Mouse (Mus musculus): Measurements from ENCODE around the gene Cend1. TPM values are rescaled to one million over a fixed set of nuclear protein-coding genes. Genes with fewer than 3 reads are reported as not detected.
"Not testable (repeated sequence)": the region's sequence is repeated elsewhere in the genome, so short reads cannot be mapped to it uniquely, and the experiment has no call there.

Gene Cend1
- polyA plus RNA-seq, 1 experiment from 2014 or later = not detected

DNA sequence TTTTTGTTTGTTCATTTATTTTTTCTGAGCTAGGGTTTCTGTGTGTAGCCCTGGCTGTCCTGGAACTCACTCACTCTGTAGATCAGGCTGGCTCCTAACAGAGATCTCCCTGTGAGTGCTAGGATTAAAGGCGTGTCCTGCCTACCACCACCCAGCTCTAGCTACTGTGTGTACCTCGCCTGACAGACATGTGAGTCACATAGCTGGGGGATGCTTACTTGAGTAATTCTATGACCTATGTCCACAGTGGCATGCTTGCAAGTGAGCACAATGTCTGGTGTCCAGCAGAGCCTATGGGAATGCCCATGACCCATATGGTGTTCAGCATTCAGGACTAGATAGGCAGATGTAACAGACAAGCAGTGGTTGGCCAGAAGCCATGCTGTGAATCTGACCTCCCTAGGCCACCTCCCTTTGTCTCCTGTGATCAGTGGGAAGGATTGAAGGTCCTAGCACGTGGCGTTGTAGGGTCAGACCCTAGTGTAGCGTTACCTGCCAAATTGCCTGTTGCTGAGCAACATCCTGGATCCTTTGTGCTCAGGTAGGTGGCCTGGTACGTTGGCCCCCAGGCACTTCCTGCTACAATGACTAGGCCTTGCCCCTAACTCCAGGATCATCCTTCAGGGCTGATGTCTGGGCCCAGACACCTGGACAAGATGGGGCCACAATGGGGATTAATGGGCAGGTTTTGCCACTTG, 13.0 kb downstream of the Cend1 start:
- DNase-seq = no peak
- no peak overlapping the region for H3K27ac ChIP-seq (ENCODE audit: low read depth)
- H3K4me2 ChIP-seq = no peak overlapping the region
- no peak overlapping the region for H3K9ac ChIP-seq
- H3K36me3 ChIP-seq (ENCODE audit: insufficient read depth) = 0 out of 2 replicates have a peak, but pooled peaks cover 3% of the 10 kb centered on the region
- no peak overlapping the region for H3K4me3 ChIP-seq (ENCODE audit: low read depth, low read length)
- H3K9me3 ChIP-seq (ENCODE audit: low read depth, low read length) = no peaks in the 10 kb centered on the region
- H3K27me3 ChIP-seq (ENCODE audit: insufficient read depth, low read length) = no peaks in the 10 kb centered on the region
- WGBS = 80% methylated on average over 6 of the region's 6 CpGs
- peaks cover 4% of the 10 kb centered on the region; the same call in 1 of the 2 replicates for H3K4me1 ChIP-seq (ENCODE audit: insufficient read depth)
- no peak for TF ChIP-seq CTCF (IDR thresholded peaks at IDR 0.05; ENCODE audit: low read depth)
- no peak for ATAC-seq (ENCODE audit: insufficient read depth)

GRCm38 (mm10) chr7:141413809-141414584, 15.3 kb downstream of the Cend1 start, which contains the start of gene Gatd1:
Gene Gatd1 (minus strand): TSS chr7:141414136.
- Histone ChIP-seq H3K27me3 (ENCODE audit: insufficient read depth, low read length) (no peaks in the 10 kb centered on the region), H3K4me3 (ENCODE audit: low read depth, low read length) (peak within 1 kb of the TSS; percentile 77), H3K9ac (peak within 1 kb of the TSS; percentile 81), H3K4me2 (peak within 1 kb of the TSS; percentile 92), H3K9me3 (ENCODE audit: low read depth, low read length) (no peaks in the 10 kb centered on the region), H3K36me3 (ENCODE audit: insufficient read depth) (peaks cover 22% of the 10 kb centered on the region), H3K27ac (ENCODE audit: low read depth) (peak within 1 kb of the TSS; percentile 75), H3K4me1 (ENCODE audit: insufficient read depth) (peaks cover 4% of the 10 kb centered on the region; the same call in 1 of the 2 replicates)
- ATAC-seq (ENCODE audit: insufficient read depth) (peak; percentile 93), DNase-seq (peak; percentile 100)
- TF ChIP-seq CTCF (IDR thresholded peaks at IDR 0.05; ENCODE audit: low read depth) = peak; percentile 47
- WGBS = under 1% methylated on average over 51 of the region's 56 CpGs

GRCm38 (mm10) chr7:141413331-141413730, 16.0 kb downstream of the Cend1 start:
- peak; percentile 4; the same call in 1 of the 2 replicates for ATAC-seq (ENCODE audit: insufficient read depth)
- H3K9me3 ChIP-seq (ENCODE audit: low read depth, low read length) = no peaks in the 10 kb centered on the region
- WGBS = 2% methylated on average over 16 of the region's 16 CpGs
- H3K4me2 ChIP-seq = peak overlapping the region; percentile 92
- H3K4me3 ChIP-seq (ENCODE audit: low read depth, low read length) = peak overlapping the region; percentile 77
- H3K9ac ChIP-seq = peak overlapping the region; percentile 81
- peak; percentile 30 for DNase-seq
- peaks cover 29% of the 10 kb centered on the region for H3K36me3 ChIP-seq (ENCODE audit: insufficient read depth)
- H3K27ac ChIP-seq (ENCODE audit: low read depth) = peak overlapping the region; percentile 75
- no peak for TF ChIP-seq CTCF (IDR thresholded peaks at IDR 0.05; ENCODE audit: low read depth)
- peaks cover 4% of the 10 kb centered on the region; the same call in 1 of the 2 replicates for H3K4me1 ChIP-seq (ENCODE audit: insufficient read depth)
- no peaks in the 10 kb centered on the region for H3K27me3 ChIP-seq (ENCODE audit: insufficient read depth, low read length)

DNA sequence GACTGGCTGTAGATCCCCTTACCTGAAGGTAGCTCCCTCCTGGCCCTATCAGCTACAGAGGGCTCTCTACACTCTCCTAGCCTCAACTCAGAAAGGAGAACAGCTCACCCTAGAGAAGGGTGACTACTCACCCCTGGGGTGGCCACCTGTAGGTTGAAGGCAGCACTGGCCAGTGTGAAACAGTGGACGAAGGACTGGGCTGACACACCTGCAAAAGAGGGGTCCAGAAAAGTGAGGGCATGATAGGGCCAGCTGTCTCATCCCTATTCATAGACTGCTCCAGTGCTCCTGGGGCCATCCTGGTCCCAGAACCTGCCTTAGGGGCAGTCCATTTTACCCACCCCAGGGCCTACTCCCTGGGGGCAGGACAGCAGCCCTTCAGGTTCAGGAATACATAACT, 17.6 kb downstream of the Cend1 start:
- no peaks in the 10 kb centered on the region for H3K9me3 ChIP-seq (ENCODE audit: low read depth, low read length)
- no peak overlapping the region for H3K4me3 ChIP-seq (ENCODE audit: low read depth, low read length)
- TF ChIP-seq CTCF (IDR thresholded peaks at IDR 0.05; ENCODE audit: low read depth) = no peak
- H3K4me2 ChIP-seq = no peak overlapping the region
- peaks cover 33% of the 10 kb centered on the region for H3K36me3 ChIP-seq (ENCODE audit: insufficient read depth)
- WGBS = 94% methylated on average over 1 of the region's 1 CpGs
- H3K27me3 ChIP-seq (ENCODE audit: insufficient read depth, low read length) = no peaks in the 10 kb centered on the region
- H3K4me1 ChIP-seq (ENCODE audit: insufficient read depth) = peaks cover 4% of the 10 kb centered on the region; the same call in 1 of the 2 replicates
- H3K9ac ChIP-seq = no peak overlapping the region
- no peak overlapping the region for H3K27ac ChIP-seq (ENCODE audit: low read depth)
- DNase-seq (no peak), ATAC-seq (ENCODE audit: insufficient read depth) (no peak)

GRCm38 (mm10) chr7:141410631-141411030, 18.7 kb downstream of the Cend1 start:
- no peak for DNase-seq
- H3K4me3 ChIP-seq (ENCODE audit: low read depth, low read length) = no peak overlapping the region
- no peaks in the 10 kb centered on the region for H3K27me3 ChIP-seq (ENCODE audit: insufficient read depth, low read length)
- no peak overlapping the region for H3K27ac ChIP-seq (ENCODE audit: low read depth)
- TF ChIP-seq CTCF (IDR thresholded peaks at IDR 0.05; ENCODE audit: low read depth) = no peak
- H3K36me3 ChIP-seq (ENCODE audit: insufficient read depth) = peaks cover 37% of the 10 kb centered on the region
- H3K9ac ChIP-seq = no peak overlapping the region
- 81% methylated on average over 8 of the region's 8 CpGs for WGBS
- H3K4me2 ChIP-seq = no peak overlapping the region
- no peaks in the 10 kb centered on the region for H3K9me3 ChIP-seq (ENCODE audit: low read depth, low read length)
- ATAC-seq (ENCODE audit: insufficient read depth) = no peak
- H3K4me1 ChIP-seq (ENCODE audit: insufficient read depth) = peaks cover 4% of the 10 kb centered on the region; the same call in 1 of the 2 replicates

- H3K4me1 ChIP-seq (ENCODE audit: insufficient read depth) = peaks cover 4% of the 10 kb centered on the region; the same call in 1 of the 2 replicates
- no peaks in the 10 kb centered on the region for H3K27me3 ChIP-seq (ENCODE audit: insufficient read depth, low read length)
- WGBS = 11% methylated on average over 11 of the region's 11 CpGs
- H3K9me3 ChIP-seq (ENCODE audit: low read depth, low read length) = no peaks in the 10 kb centered on the region
- H3K27ac ChIP-seq (ENCODE audit: low read depth) = no peak overlapping the region
- DNase-seq (peak; percentile 94), ATAC-seq (ENCODE audit: insufficient read depth) (peak; percentile 62)
- no peak overlapping the region for H3K9ac ChIP-seq
- H3K4me2 ChIP-seq = no peak overlapping the region
- TF ChIP-seq CTCF (IDR thresholded peaks at IDR 0.05; ENCODE audit: low read depth) = peak; percentile 91
- H3K36me3 ChIP-seq (ENCODE audit: insufficient read depth) = peaks cover 37% of the 10 kb centered on the region
- H3K4me3 ChIP-seq (ENCODE audit: low read depth, low read length) = no peak overlapping the region
These were observed 20.5 kb downstream of the Cend1 start for GRCm38 (mm10) chr7:141408833-141409232.

DNA sequence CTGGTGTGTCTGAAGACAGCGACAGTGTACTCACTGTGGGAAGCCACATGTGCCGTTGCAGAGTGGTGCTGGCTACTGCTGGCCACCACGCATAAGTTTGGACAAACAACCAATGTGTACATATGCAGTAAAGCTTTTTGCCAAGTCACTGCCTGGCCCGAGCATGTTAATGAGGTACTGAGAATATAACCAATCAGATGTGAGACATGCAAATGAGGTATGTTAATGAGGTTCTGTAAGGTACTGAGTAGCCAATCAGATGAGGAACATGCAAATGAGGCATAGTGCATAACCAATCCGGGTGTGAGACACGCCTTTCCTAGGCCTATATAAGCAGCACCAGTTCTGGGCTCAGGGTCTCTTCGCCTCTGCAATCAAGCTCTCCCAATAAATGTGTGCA, 21.6 kb downstream of the Cend1 start:
- 95% methylated on average over 7 of the region's 7 CpGs for WGBS
- not testable (repeated sequence) for DNase-seq; H3K4me3 ChIP-seq (ENCODE audit: low read depth, low read length); H3K27me3 ChIP-seq (ENCODE audit: insufficient read depth, low read length); H3K9ac ChIP-seq; H3K4me2 ChIP-seq; ATAC-seq (ENCODE audit: insufficient read depth); H3K4me1 ChIP-seq (ENCODE audit: insufficient read depth); H3K9me3 ChIP-seq (ENCODE audit: low read depth, low read length); H3K27ac ChIP-seq (ENCODE audit: low read depth)
- peaks cover 45% of the 10 kb centered on the region for H3K36me3 ChIP-seq (ENCODE audit: insufficient read depth)
